Mouse (Mus musculus) cerebellum, adult 11 months (tissue): ENCODE data around the gene Gpc6.

ENCODE experiments used
- DNase-seq: peaks from one replicate; pipeline ENCODE4 v3.0.0; 2022

The Gpc6 gene

DNA sequence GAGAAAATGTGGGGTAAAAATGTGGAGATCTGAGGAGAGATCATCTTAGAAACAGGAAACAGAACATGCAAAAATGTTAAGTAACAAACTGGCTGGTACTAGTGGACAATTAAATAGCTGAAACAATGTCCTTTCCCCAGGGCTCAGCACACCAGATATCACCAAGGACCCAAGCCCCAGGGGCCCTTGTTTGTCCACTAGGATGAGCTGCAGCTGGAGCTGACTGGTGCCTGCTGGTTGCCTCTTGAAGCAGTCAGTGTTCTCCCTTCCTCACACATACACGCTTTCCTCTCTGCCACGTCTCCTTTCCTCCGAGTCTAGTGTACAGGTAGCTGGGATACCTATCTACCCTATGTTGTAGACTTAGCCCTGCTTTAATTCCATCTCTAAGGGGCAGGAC is 320.5 kb downstream of the Gpc6 start:
- no peak for DNase-seq

GRCm38 (mm10) chr14:117256192-117256591 is 331.1 kb downstream of the Gpc6 start:
- DNase-seq = no peak

- DNase-seq = no peak
Observed at GRCm38 (mm10) chr14:117265653-117266052, 340.5 kb downstream of the Gpc6 start.

GRCm38 (mm10) chr14:117267823-117268601 is 342.9 kb downstream of the Gpc6 start:
- DNase-seq = no peak

DNA sequence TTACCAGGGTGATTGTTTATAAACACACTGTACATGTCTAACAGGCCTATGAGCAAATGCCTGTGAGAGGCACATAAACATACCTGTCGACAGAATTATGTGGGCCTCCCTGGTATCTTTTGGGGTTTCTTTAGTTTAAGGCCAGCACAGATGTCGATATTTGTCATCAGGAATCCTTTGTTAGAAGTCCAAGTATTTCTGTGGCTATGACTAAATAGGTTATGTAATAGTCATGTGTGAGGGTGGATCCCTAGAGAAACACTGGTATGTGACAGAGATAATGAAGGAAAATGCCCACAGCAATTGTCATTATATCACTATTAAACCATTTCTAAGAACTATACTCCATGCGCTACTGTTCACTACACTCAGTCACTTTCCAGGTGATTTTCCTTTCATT is 358.5 kb downstream of the Gpc6 start:
- DNase-seq = no peak

- no peak for DNase-seq
Observed at GRCm38 (mm10) chr14:117293746-117294145, 368.6 kb downstream of the Gpc6 start.

GRCm38 (mm10) chr14:117296207-117296838 is 371.2 kb downstream of the Gpc6 start:
- DNase-seq = no peak

DNA sequence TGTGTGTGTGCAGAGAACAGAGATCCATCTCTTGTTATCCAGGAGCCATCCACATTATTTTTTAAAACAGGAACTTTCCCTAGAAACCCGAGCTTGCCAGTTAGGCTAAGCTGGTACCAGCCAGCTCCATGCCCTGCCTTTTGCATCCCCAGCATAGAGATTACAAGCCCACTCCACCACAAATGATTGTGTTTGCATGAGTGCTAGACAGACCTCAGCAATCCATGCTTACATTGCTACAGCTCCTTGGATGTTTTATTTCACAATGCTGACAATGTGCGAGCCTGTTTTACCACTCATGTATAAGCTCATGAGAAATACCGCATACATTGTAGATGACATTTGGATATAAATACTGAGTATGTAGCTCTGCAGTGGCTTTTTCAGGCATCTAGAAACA is 375.9 kb downstream of the Gpc6 start:
- no peak for DNase-seq

DNA sequence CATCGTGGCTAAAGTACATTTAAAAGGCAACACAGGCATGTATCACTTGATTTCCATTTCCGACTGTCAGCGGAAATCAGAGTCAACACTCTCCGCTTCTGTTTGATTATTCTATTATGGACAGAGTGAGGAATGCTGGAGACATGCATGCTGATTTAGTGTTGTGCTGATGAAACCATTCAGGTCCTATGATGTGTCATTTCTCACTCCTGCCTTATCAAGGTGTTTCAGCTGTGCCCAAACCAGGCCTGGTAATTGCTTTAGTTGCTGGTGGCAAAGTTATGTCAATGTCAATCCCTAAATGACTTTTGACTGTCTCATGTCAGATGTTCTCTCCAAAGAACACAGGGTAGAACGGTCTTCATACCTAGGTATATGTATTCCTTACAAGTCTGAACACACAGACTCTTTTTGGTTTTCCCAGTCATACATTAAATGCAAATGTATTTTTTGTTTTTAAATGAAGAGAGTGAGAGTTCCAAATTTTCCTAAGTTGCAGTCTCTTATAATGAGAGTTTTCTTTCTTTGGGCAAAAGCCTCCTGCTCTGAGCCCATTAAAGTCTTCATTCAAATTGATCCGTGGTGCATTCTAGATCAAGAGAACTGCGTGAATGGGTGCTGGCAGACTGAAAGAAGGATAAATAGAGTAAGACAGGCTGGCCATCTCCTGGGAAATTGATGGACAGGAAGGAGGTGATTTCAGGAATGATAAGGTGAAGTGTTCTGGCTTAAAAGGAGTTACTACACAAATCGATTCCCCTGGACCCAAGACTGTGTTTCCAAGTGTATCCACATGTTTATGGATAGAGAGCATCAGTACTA is 379.0 kb downstream of the Gpc6 start:
- no peak for DNase-seq

- DNase-seq = no peak
Observed at GRCm38 (mm10) chr14:117304723-117305010, 379.6 kb downstream of the Gpc6 start.

- no peak for DNase-seq
Observed at GRCm38 (mm10) chr14:117309997-117310520, 384.9 kb downstream of the Gpc6 start.

- DNase-seq = no peak
Observed at GRCm38 (mm10) chr14:117324214-117324613, 399.1 kb downstream of the Gpc6 start.

DNA sequence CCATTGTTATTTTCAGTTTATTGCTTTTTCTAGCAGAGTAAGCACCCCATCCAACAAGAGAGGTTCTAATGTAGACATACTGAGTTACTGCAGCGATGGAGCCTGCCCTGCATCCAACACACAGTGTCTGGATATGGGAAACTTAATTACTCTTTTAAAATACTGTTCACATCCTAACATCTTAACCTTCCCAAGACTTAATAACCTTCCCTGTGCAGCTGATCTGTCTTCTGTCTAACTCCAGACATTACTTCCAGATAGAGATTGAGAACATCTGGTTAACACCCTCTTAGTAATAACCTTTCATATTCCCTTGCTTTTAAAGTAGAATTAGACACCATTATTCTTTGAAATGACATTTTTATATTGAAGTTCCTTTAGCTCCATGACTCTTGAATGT is 407.1 kb downstream of the Gpc6 start:
- DNase-seq = no peak

GRCm38 (mm10) chr14:117337271-117337670 is 412.2 kb downstream of the Gpc6 start:
- DNase-seq = no peak

DNA sequence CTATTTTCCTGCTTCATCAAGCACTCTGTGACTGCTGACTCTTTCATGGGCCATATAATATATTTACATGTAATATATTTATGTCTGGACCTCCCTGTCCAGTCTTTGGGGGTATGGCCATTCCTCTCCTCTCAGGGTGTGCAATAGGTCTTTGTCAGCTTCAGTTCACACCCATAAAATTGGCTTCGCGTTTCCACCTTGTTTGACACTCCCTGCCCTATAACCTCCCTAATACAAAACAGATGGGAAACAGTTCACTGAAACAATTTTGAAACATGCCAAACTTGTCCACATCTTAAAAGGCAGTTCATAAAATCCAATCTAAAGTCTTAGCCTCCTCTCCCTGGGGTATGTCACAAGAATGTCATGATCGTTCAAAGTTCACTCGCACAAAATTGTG is 415.4 kb downstream of the Gpc6 start:
- no peak for DNase-seq

GRCm38 (mm10) chr14:117344505-117344904 is 419.4 kb downstream of the Gpc6 start:
- DNase-seq = no peak

GRCm38 (mm10) chr14:117346372-117346885 is 421.3 kb downstream of the Gpc6 start:
- no peak for DNase-seq

DNA sequence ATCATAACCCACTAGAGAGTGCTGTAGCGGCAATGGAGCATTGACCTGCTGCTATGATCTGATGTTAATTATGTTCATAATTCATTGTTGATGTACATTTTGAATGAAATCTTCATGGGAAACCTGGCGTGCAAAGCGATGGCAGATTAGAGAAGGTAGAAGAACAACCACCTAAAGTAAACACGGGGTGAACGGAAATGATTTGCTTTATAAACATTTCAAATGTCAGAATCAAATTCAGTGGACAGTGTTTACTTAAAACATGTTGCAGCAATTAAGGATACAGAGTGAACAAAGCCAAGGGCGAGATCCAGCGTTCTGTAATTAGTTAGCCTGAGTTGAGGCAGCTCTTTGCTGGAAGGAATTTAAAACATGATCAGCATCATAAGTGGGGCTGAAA is 426.2 kb downstream of the Gpc6 start:
- DNase-seq = no peak

GRCm38 (mm10) chr14:117361155-117361964 is 436.2 kb downstream of the Gpc6 start:
- no peak for DNase-seq

DNA sequence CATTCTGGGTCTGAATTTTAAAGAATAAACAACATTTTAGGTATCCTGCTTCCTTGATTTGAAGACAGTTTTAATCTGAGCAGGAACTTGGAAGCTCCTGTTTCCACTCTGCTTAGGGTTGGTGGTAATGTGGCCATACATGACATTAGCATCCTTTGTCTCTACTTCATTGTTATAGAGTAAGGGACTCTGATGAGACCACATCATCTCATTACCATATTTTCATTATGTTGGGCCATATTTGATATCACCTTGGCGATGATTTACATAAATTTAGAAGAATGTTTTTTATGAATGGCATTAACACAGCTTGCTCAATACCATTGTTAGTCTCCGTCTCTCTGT is 436.8 kb downstream of the Gpc6 start:
- DNase-seq = no peak

DNA sequence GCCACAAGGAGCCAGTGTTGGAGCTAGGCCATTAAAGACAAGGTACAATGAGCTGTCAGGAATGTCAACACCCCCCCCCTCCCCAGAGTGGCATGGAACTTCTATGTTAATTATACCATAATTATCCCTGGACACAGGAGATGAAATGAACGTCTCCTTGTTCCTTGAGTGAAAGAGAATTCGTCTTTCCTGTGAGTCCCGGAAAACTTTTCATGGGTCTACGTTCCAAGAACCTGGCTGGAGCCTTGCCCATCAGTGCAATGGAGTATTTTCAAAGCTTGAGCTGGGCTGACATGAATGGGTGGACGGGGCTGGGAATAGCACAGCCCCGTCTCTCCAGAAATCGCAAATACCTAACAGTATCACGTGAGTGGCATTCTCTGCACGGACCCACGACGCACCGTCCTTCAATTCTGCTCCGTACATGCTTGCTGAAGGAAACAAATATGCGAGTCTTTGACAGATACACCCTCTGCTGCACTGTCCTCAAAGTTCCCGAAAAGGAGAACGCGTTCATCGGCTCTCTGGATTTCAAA is 444.3 kb downstream of the Gpc6 start:
- no peak for DNase-seq

DNA sequence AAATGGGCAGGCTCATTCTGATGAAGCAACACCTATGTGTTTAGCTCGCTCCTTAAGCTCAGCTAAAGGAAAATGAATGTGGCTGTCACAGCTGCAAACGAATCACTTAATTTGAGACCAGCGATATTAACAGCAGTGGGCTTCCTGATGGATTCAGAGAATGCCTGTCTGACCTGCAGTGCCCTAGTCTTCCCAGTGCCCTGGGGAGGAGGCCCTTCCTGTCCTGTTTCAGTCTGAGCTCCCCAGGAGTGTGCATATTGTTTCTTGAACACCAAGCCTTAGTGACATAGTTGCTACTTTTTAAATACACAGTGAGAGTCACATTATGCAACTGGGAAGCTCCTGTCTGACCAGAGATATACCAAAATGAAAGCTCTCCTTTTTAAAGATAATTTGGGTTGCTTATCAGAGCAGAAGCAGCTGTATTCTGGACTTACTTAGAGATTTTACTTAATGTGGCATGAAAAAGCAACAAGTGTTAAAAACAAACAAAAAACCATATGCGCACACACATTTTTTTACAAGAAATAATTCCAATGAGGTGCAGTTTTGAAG is 451.8 kb downstream of the Gpc6 start:
- no peak for DNase-seq
